Mouse (Mus musculus) heart, postnatal 0 days (tissue): ENCODE results near the gene Fmnl2.

Experiments
- CTCF ChIP-seq: IDR thresholded peaks from 2 replicates; pipeline ENCODE4 v1.5.1; 2016; ENCODE audit warnings: antibody characterized with exemption, control low read depth, low read depth
- EP300 ChIP-seq: IDR thresholded peaks from 2 replicates; pipeline ENCODE4 v1.6.1; 2016; ENCODE audit warnings: antibody characterized with exemption, low read depth

GRCm38 (mm10) chr2:52860111-52860775, 2.6 kb downstream of the Fmnl2 start:
- TF ChIP-seq CTCF: no peak
- TF ChIP-seq EP300: no peak
